Mouse (Mus musculus) heart, postnatal 4 days (tissue): ENCODE data around the gene Lgr5. TPM values are rescaled to one million over a fixed set of nuclear protein-coding genes. Genes with fewer than 3 reads are reported as not detected.

Source experiments
- DNase-seq: peaks from one replicate; pipeline ENCODE4 v3.0.0; 2021
- total RNA-seq, 2 experiments: library from RNA; stranded (reverse); gene quantifications; 2 replicates each; pipeline ENCODE4 v1.2.3; 2021

The Lgr5 gene
- total RNA-seq: under 1 TPM; 0.09 to 0.26 TPM

GRCm38 (mm10) chr10:115587301-115587969 is at the start of gene Lgr5:
Lgr5 (minus strand) TSS chr10:115587780.
- DNase-seq: peak; percentile 54

- DNase-seq: no peak
Observed at GRCm38 (mm10) chr10:115626678-115627077, 39.1 kb upstream of the Lgr5 start.

- no peak for DNase-seq
Observed at GRCm38 (mm10) chr10:115624957-115625356, 37.4 kb upstream of the Lgr5 start.

- peak; percentile 6 for DNase-seq
Observed at GRCm38 (mm10) chr10:115623956-115624671, 36.5 kb upstream of the Lgr5 start.

GRCm38 (mm10) chr10:115623481-115623880 is 35.9 kb upstream of the Lgr5 start:
- DNase-seq: no peak

- DNase-seq: no peak
Observed at GRCm38 (mm10) chr10:115618288-115618856, 30.8 kb upstream of the Lgr5 start.

GRCm38 (mm10) chr10:115617456-115618287 is 30.1 kb upstream of the Lgr5 start:
- DNase-seq: peak; percentile 32

- DNase-seq: no peak
Observed at GRCm38 (mm10) chr10:115595748-115596147, 8.2 kb upstream of the Lgr5 start.

- no peak for DNase-seq
Observed at GRCm38 (mm10) chr10:115593651-115594050, 6.1 kb upstream of the Lgr5 start.

- DNase-seq: no peak
Observed at GRCm38 (mm10) chr10:115593221-115593620, 5.6 kb upstream of the Lgr5 start.

GRCm38 (mm10) chr10:115587979-115588378 is 399 bp upstream of the Lgr5 start:
- DNase-seq: no peak

GRCm38 (mm10) chr10:115586246-115587231 is 1.0 kb downstream of the Lgr5 start:
- no peak for DNase-seq

- no peak for DNase-seq
Observed at GRCm38 (mm10) chr10:115585491-115586245, 1.9 kb downstream of the Lgr5 start.

GRCm38 (mm10) chr10:115584656-115585055 is 2.9 kb downstream of the Lgr5 start:
- no peak for DNase-seq

- no peak for DNase-seq
Observed at GRCm38 (mm10) chr10:115583071-115583470, 4.5 kb downstream of the Lgr5 start.

- DNase-seq: no peak
Observed at GRCm38 (mm10) chr10:115581971-115582370, 5.6 kb downstream of the Lgr5 start.

- DNase-seq: no peak
Observed at GRCm38 (mm10) chr10:115579494-115579893, 8.1 kb downstream of the Lgr5 start.

GRCm38 (mm10) chr10:115579076-115579475 is 8.5 kb downstream of the Lgr5 start:
- no peak for DNase-seq

- DNase-seq: no peak
Observed at GRCm38 (mm10) chr10:115571734-115572440, 15.7 kb downstream of the Lgr5 start.

- no peak for DNase-seq
Observed at GRCm38 (mm10) chr10:115571317-115571716, 16.3 kb downstream of the Lgr5 start.
